Mouse (Mus musculus): Measurements from ENCODE around the gene Mfge8.

GRCm38 (mm10) chr7:79149522-79149921 lies 662 bp upstream of the Mfge8 start:
- no peak for TF ChIP-seq CTCF (IDR thresholded peaks at IDR 0.05; ENCODE audit: low read depth)
- TF ChIP-seq EP300 (IDR thresholded peaks at IDR 0.05; ENCODE audit: low read depth): no peak

Data from heart, postnatal 0 days (tissue).